Mouse (Mus musculus): ENCODE data around the gene Xndc1. TPM values are rescaled to one million over a fixed set of nuclear protein-coding genes. Genes with fewer than 3 reads are reported as not detected.

Gene Xndc1
- polyA plus RNA-seq, 1 experiment, result 7.8 TPM

GRCm38 (mm10) chr7:102102696-102103095 is 37.4 kb downstream of the Xndc1 start:
- Histone ChIP-seq H3K27ac (replicated peaks; ENCODE audit: low read depth, low read length) (no peak overlapping the region), H3K4me3 (ENCODE audit: insufficient read depth, low read depth, low read length) (no peak overlapping the region), H3K4me1 (ENCODE audit: control insufficient read depth, insufficient read depth, insufficient read length, low read length) (peaks cover 7% of the 10 kb centered on the region; the same call in 1 of the 2 replicates)

- peaks cover 7% of the 10 kb centered on the region; the same call in 1 of the 2 replicates for H3K4me1 ChIP-seq (ENCODE audit: control insufficient read depth, insufficient read depth, insufficient read length, low read length)
- no peak overlapping the region for H3K4me3 ChIP-seq (ENCODE audit: insufficient read depth, low read depth, low read length)
- no peak overlapping the region for H3K27ac ChIP-seq (replicated peaks; ENCODE audit: low read depth, low read length)
Measured at GRCm38 (mm10) chr7:102103555-102103954, 38.2 kb downstream of the Xndc1 start.

GRCm38 (mm10) chr7:102104126-102104525 is 38.8 kb downstream of the Xndc1 start:
- H3K27ac ChIP-seq (replicated peaks; ENCODE audit: low read depth, low read length), result no peak overlapping the region
- H3K4me3 ChIP-seq (ENCODE audit: insufficient read depth, low read depth, low read length), result no peak overlapping the region
- H3K4me1 ChIP-seq (ENCODE audit: control insufficient read depth, insufficient read depth, insufficient read length, low read length), result peaks cover 7% of the 10 kb centered on the region; the same call in 1 of the 2 replicates

- Histone ChIP-seq H3K4me1 (ENCODE audit: control insufficient read depth, insufficient read depth, insufficient read length, low read length) (no peaks in the 10 kb centered on the region), H3K27ac (replicated peaks; ENCODE audit: low read depth, low read length) (no peak overlapping the region), H3K4me3 (ENCODE audit: insufficient read depth, low read depth, low read length) (no peak overlapping the region)
Measured at GRCm38 (mm10) chr7:102106700-102107141, 41.4 kb downstream of the Xndc1 start.

- no peak overlapping the region for H3K4me3 ChIP-seq (ENCODE audit: insufficient read depth, low read depth, low read length)
- H3K4me1 ChIP-seq (ENCODE audit: control insufficient read depth, insufficient read depth, insufficient read length, low read length), result no peaks in the 10 kb centered on the region
- no peak overlapping the region for H3K27ac ChIP-seq (replicated peaks; ENCODE audit: low read depth, low read length)
Measured at GRCm38 (mm10) chr7:102108206-102108605, 42.9 kb downstream of the Xndc1 start.

- no peak within 1 kb of the TSS for H3K4me3 ChIP-seq (ENCODE audit: insufficient read depth, low read depth, low read length)
- no peaks in the 10 kb centered on the region for H3K4me1 ChIP-seq (ENCODE audit: control insufficient read depth, insufficient read depth, insufficient read length, low read length)
- no peak within 1 kb of the TSS for H3K27ac ChIP-seq (replicated peaks; ENCODE audit: low read depth, low read length)
Measured at GRCm38 (mm10) chr7:102109171-102109570, 43.9 kb downstream of the Xndc1 start, which contains the start of gene Art5. TSS of gene Art5 (minus strand) at chr7:102109489.

- no peaks in the 10 kb centered on the region for H3K4me1 ChIP-seq (ENCODE audit: control insufficient read depth, insufficient read depth, insufficient read length, low read length)
- H3K27ac ChIP-seq (replicated peaks; ENCODE audit: low read depth, low read length), result no peak overlapping the region
- H3K4me3 ChIP-seq (ENCODE audit: insufficient read depth, low read depth, low read length), result no peak overlapping the region
Measured at GRCm38 (mm10) chr7:102109746-102110145, 44.4 kb downstream of the Xndc1 start.

GRCm38 (mm10) chr7:102113151-102113729 is 47.9 kb downstream of the Xndc1 start:
- H3K4me1 ChIP-seq (ENCODE audit: control insufficient read depth, insufficient read depth, insufficient read length, low read length), result no peaks in the 10 kb centered on the region
- H3K27ac ChIP-seq (replicated peaks; ENCODE audit: low read depth, low read length), result no peak overlapping the region

GRCm38 (mm10) chr7:102116579-102117331 is 51.4 kb downstream of the Xndc1 start, which contains the start of gene Chrna10:
TSS of gene Chrna10 (minus strand) at chr7:102116828.
- Histone ChIP-seq H3K4me3 (ENCODE audit: insufficient read depth, low read depth, low read length) (no peak within 1 kb of the TSS), H3K27ac (replicated peaks; ENCODE audit: low read depth, low read length) (no peak within 1 kb of the TSS), H3K4me1 (ENCODE audit: control insufficient read depth, insufficient read depth, insufficient read length, low read length) (no peaks in the 10 kb centered on the region)

More at GRCm38 (mm10) chr7:102113151-102113729, 47.9 kb downstream of the Xndc1 start:
- H3K4me3 ChIP-seq (ENCODE audit: insufficient read depth, low read depth, low read length), result no peak overlapping the region

GRCm38 (mm10) chr7:102117382-102117781 is 52.1 kb downstream of the Xndc1 start:
- Histone ChIP-seq H3K4me1 (ENCODE audit: control insufficient read depth, insufficient read depth, insufficient read length, low read length) (no peaks in the 10 kb centered on the region), H3K27ac (replicated peaks; ENCODE audit: low read depth, low read length) (no peak overlapping the region)

GRCm38 (mm10) chr7:102120326-102120725 is 55.0 kb downstream of the Xndc1 start:
- H3K4me1 ChIP-seq (ENCODE audit: control insufficient read depth, insufficient read depth, insufficient read length, low read length), result no peaks in the 10 kb centered on the region
- H3K27ac ChIP-seq (replicated peaks; ENCODE audit: low read depth, low read length), result no peak overlapping the region
- no peak overlapping the region for H3K4me3 ChIP-seq (ENCODE audit: insufficient read depth, low read depth, low read length)

More at GRCm38 (mm10) chr7:102117382-102117781, 52.1 kb downstream of the Xndc1 start:
- H3K4me3 ChIP-seq (ENCODE audit: insufficient read depth, low read depth, low read length), result no peak overlapping the region

GRCm38 (mm10) chr7:102132395-102132794 is 67.1 kb downstream of the Xndc1 start:
- H3K4me3 ChIP-seq (ENCODE audit: insufficient read depth, low read depth, low read length), result no peak overlapping the region
- no peak overlapping the region; the same call in 1 of the 2 replicates for H3K27ac ChIP-seq (replicated peaks; ENCODE audit: low read depth, low read length)
- no peaks in the 10 kb centered on the region; the same call in 1 of the 2 replicates for H3K4me1 ChIP-seq (ENCODE audit: control insufficient read depth, insufficient read depth, insufficient read length, low read length)

Other genes starting within 250 kb of the Xndc1 start
- not detected in 2 replicates for gene Phox2a, start 247.2 kb upstream of the Xndc1 start, polyA plus RNA-seq (2012; ENCODE audit: insufficient read depth, insufficient read length, missing spikeins)
- gene Inppl1, start 227.3 kb upstream of the Xndc1 start, polyA plus RNA-seq (2012; ENCODE audit: insufficient read depth, insufficient read length, missing spikeins), result 34.7 and 48.3 TPM in 2 replicates
- 16.1 and 22.7 TPM in 2 replicates for gene Folr2, start 208.3 kb upstream of the Xndc1 start, polyA plus RNA-seq (2012; ENCODE audit: insufficient read depth, insufficient read length, missing spikeins)
- 36.9 and 39.2 TPM in 2 replicates for gene Anapc15, start 201.8 kb upstream of the Xndc1 start, polyA plus RNA-seq (2012; ENCODE audit: insufficient read depth, insufficient read length, missing spikeins)
- gene Folr1, start 194.7 kb upstream of the Xndc1 start, polyA plus RNA-seq (2012; ENCODE audit: insufficient read depth, insufficient read length, missing spikeins), result not detected in 2 replicates
- gene Lamtor1, start 159.6 kb upstream of the Xndc1 start, polyA plus RNA-seq (2012; ENCODE audit: insufficient read depth, insufficient read length, missing spikeins), result 169 and 170 TPM in 2 replicates
- not detected in 2 replicates for gene Tomt, start 159.2 kb upstream of the Xndc1 start, polyA plus RNA-seq (2012; ENCODE audit: insufficient read depth, insufficient read length, missing spikeins)
- gene Lrrc51, start 131.6 kb upstream of the Xndc1 start, polyA plus RNA-seq (2012; ENCODE audit: insufficient read depth, insufficient read length, missing spikeins), result 9.6 and 25.0 TPM in 2 replicates
- 55.8 and 74.0 TPM in 2 replicates for gene Numa1, start 131.4 kb upstream of the Xndc1 start, polyA plus RNA-seq (2012; ENCODE audit: insufficient read depth, insufficient read length, missing spikeins)
- gene Il18bp, start 46.8 kb upstream of the Xndc1 start, polyA plus RNA-seq (2012; ENCODE audit: insufficient read depth, insufficient read length, missing spikeins), result 9.8 and 12.0 TPM in 2 replicates
- 14.8 and 17.2 TPM in 2 replicates for gene Rnf121, start within 50 bp of the Xndc1 start, polyA plus RNA-seq (2012; ENCODE audit: insufficient read depth, insufficient read length, missing spikeins)
- 0.32 TPM in 1 of 2 replicates, not detected in the other for gene Xntrpc, start 202 bp downstream of the Xndc1 start, polyA plus RNA-seq (2012; ENCODE audit: insufficient read depth, insufficient read length, missing spikeins)
- gene Trpc2, start 17.6 kb downstream of the Xndc1 start, polyA plus RNA-seq (2012; ENCODE audit: insufficient read depth, insufficient read length, missing spikeins), result 0.54 TPM in 1 of 2 replicates, not detected in the other
- 4.8 and 7.6 TPM in 2 replicates for gene Art1, start 36.2 kb downstream of the Xndc1 start, polyA plus RNA-seq (2012; ENCODE audit: insufficient read depth, insufficient read length, missing spikeins)
- gene Art5, start 44.0 kb downstream of the Xndc1 start, polyA plus RNA-seq (2012; ENCODE audit: insufficient read depth, insufficient read length, missing spikeins), result not detected in 2 replicates
- gene Chrna10, start 51.3 kb downstream of the Xndc1 start, polyA plus RNA-seq (2012; ENCODE audit: insufficient read depth, insufficient read length, missing spikeins), result not detected in 2 replicates
- gene Nup98, start 144.7 kb downstream of the Xndc1 start, polyA plus RNA-seq (2012; ENCODE audit: insufficient read depth, insufficient read length, missing spikeins), result 10.3 and 12.3 TPM in 2 replicates
- gene Pgap2, start 144.7 kb downstream of the Xndc1 start, polyA plus RNA-seq (2012; ENCODE audit: insufficient read depth, insufficient read length, missing spikeins), result 39.2 and 54.0 TPM in 2 replicates
- 25.4 and 29.6 TPM in 2 replicates for gene Rhog, start 190.5 kb downstream of the Xndc1 start, polyA plus RNA-seq (2012; ENCODE audit: insufficient read depth, insufficient read length, missing spikeins)
- gene Stim1, start 202.3 kb downstream of the Xndc1 start, polyA plus RNA-seq (2012; ENCODE audit: insufficient read depth, insufficient read length, missing spikeins), result 46.5 and 52.6 TPM in 2 replicates